Mouse (Mus musculus): Measurements from ENCODE around the gene Atxn2l. TPM values are rescaled to one million over a fixed set of nuclear protein-coding genes. Genes with fewer than 3 reads are reported as not detected.
"Not testable (repeated sequence)": the region's sequence is repeated elsewhere in the genome, so short reads cannot be mapped to it uniquely, and the experiment has no call there.

Gene Atxn2l
- polyA plus RNA-seq, 1 experiment from 2014 or later: 81.0 TPM

DNA sequence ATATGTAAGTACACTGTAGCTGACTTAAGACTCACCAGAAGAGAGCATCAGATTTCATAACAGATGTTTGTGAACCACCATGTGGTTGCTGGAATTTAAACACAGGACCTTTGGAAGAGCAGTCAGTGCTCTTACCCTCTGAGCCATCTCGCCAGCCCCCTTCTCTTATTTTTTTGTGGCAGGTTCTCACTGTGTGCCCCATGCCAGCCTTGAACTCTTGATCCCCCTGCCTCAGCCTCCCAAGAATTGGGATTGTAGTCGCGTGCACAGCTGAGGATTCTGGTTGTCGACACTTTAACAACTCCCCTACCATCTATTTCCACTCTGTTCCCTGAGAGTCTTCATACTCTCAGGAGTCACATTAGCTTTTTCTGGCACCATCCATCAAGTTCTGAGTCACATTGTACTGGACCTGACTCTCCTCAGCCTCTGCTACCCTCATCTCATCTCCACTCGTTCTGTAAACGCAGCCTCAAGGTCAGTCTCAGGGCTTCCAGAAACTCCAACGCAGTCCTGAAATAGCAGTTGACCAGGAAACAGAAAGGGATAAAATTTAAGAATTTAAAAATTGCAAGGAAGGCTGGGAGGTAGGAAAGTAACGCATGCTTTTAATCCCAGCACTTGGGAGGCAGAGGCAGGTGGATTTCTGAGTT is 4.0 kb upstream of the Atxn2l start:
- ATAC-seq (ENCODE audit: low FRiP score, low read depth): no peak
- no peaks in the 10 kb centered on the region for H3K27me3 ChIP-seq (replicated peaks)
- no peaks in the 10 kb centered on the region for H3K9me3 ChIP-seq
- no peaks in the 10 kb centered on the region for H3K36me3 ChIP-seq
- no peak overlapping the region for H3K4me3 ChIP-seq
- WGBS: 88% methylated on average over 8 of the region's 8 CpGs
- H3K4me1 ChIP-seq: no peaks in the 10 kb centered on the region
- no peak overlapping the region for H3K27ac ChIP-seq
- no peak overlapping the region for H3K9ac ChIP-seq
- H3K4me2 ChIP-seq (replicated peaks): no peak overlapping the region

DNA sequence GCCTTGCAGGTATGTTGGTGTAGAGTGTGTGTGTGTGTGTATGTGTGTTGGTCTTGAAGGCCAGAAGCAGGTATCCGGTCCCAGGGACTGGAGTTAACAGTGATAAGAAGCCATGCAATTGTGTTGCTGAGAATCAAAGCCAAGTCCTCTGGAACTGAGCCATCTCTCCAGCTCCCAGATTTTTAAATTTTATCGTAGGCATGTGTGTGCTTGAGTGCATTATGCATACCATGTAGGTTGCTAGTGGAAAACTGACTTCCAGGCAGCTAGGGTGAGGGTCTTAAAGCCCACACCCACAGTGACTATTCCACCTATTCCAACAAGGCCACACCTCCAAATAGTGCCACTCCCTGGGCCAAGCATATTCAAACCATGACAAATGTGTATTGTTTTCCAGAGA is 1.7 kb upstream of the Atxn2l start:
- 92% methylated on average over 2 of the region's 2 CpGs for WGBS

DNA sequence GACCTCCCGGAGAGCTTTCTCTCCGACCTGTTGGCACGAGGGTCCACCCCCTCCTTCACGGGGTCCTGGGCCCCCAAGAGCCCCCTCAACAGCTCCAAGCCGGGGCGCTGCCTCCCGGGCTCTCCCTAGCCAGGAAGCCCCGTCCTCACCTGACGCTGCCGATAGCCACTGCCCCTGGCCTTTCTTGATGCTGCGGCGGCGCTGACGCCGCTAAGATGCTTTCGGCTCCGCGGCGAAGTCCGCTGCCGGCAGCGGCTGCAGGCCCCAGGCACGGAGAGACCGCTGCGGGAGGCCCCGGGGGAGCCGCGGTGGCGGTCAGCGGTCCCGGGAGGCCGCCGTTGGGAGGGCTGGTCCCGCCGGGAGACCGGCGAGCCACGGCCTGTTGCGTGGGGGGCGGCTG is 486 bp downstream of the Atxn2l start:
- WGBS: under 1% methylated on average over 40 of the region's 40 CpGs

More for the DNA sequence above, 1.7 kb upstream of the Atxn2l start:
- no peak for ATAC-seq (ENCODE audit: low FRiP score, low read depth)
- H3K27me3 ChIP-seq (replicated peaks): no peaks in the 10 kb centered on the region
- no peak overlapping the region for H3K4me2 ChIP-seq (replicated peaks)
- peaks cover 13% of the 10 kb centered on the region for H3K36me3 ChIP-seq
- H3K9ac ChIP-seq: no peak overlapping the region
- H3K9me3 ChIP-seq: no peaks in the 10 kb centered on the region
- no peak overlapping the region for H3K4me3 ChIP-seq
- H3K27ac ChIP-seq: no peak overlapping the region
- H3K4me1 ChIP-seq: peaks cover 12% of the 10 kb centered on the region

DNA sequence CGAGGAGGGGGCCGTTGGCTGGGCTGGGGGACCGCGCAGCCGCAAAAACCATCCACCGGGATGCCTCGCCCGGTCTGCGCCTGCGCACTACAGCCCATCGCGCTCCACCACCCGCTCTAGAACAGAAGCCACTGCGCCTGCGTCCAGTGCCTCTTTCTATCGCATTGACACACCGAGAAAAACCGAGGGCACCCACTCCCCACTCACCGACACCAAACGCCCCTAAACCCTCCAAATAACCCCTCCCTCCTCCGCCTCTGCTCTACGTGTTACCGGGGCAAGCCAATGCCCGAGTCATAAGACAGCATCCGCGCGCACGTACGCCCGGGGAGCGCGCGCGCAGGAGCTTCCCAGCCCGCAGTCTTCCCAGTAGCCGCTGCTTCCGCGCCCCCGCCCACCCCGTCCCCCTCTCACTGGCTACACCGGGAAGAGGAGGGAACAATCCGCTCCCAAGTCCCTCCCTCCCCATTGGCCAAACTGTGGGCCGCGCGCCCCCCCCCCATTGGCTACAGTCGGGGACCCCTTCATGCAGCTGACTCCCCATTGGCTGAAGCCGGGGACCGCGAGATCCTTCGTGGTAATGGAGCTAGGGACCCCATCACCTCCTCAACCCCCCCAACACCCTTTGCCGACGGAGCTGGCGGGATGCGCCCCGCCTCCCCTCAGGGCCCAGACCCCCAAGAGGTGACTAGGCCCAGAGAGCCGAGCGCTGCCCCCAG is 1.1 kb downstream of the Atxn2l start:
- under 1% methylated on average over 56 of the region's 57 CpGs for WGBS
- peak overlapping the region; percentile 100 for H3K9ac ChIP-seq
- H3K27ac ChIP-seq: peak overlapping the region; percentile 99
- H3K4me1 ChIP-seq: peaks cover 12% of the 10 kb centered on the region
- no peaks in the 10 kb centered on the region for H3K27me3 ChIP-seq (replicated peaks)
- H3K9me3 ChIP-seq: no peaks in the 10 kb centered on the region
- peak overlapping the region; percentile 100 for H3K4me3 ChIP-seq
- H3K4me2 ChIP-seq (replicated peaks): peak overlapping the region; percentile 83
- peak; percentile 93 for ATAC-seq (ENCODE audit: low FRiP score, low read depth)
- peaks cover 41% of the 10 kb centered on the region for H3K36me3 ChIP-seq

More for the DNA sequence above, 486 bp downstream of the Atxn2l start:
- Histone ChIP-seq H3K9ac (peak overlapping the region; percentile 100), H3K4me3 (peak overlapping the region; percentile 100), H3K9me3 (no peaks in the 10 kb centered on the region), H3K27me3 (replicated peaks) (no peaks in the 10 kb centered on the region), H3K36me3 (peaks cover 35% of the 10 kb centered on the region), H3K4me2 (replicated peaks) (peak overlapping the region; percentile 83), H3K27ac (peak overlapping the region; percentile 99), H3K4me1 (peaks cover 12% of the 10 kb centered on the region)
- ATAC-seq (ENCODE audit: low FRiP score, low read depth): no peak

DNA sequence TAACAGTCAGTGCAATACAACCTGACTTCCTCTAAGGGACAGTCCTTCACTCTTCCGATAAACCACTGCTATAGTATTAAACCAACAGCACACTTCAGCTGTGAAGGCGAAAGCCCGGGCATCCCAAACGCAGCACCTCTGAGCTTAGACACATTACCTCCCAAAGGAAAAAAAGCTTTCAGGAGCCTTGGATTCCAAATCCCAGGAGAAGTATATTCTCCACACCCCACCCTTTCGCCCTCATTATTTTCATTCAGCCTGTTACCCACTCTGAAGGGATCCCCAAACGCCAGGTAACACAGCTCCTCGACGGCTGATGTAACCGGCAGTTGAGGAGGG is 1.6 kb downstream of the Atxn2l start:
- Histone ChIP-seq H3K4me2 (replicated peaks) (peak overlapping the region; percentile 83), H3K9ac (peak overlapping the region; percentile 100), H3K27ac (peak overlapping the region; percentile 91), H3K4me3 (peak overlapping the region; percentile 100), H3K4me1 (peaks cover 12% of the 10 kb centered on the region), H3K9me3 (no peaks in the 10 kb centered on the region), H3K27me3 (replicated peaks) (no peaks in the 10 kb centered on the region), H3K36me3 (peaks cover 46% of the 10 kb centered on the region)
- ATAC-seq (ENCODE audit: low FRiP score, low read depth): no peak
- WGBS: 4% methylated on average over 9 of the region's 9 CpGs

DNA sequence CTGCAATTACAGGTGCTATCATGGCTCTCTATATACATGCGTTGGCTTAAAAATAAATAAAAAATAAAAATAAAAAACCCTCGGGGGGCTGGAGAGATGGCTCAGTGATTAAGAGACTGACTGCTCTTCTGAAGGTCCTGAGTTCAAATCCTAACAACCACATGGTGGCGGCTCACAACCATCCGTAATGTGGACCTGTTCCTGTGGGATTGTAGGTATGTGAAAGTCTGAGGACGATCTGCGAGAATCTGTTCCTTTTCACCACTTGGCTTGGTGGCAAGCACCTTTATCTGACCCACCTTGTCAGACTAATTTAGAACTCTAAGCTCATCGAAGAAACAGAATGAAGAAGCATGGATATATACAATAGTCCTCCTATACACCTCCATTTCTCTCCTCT is 3.8 kb downstream of the Atxn2l start:
- H3K9me3 ChIP-seq: no peaks in the 10 kb centered on the region
- ATAC-seq (ENCODE audit: low FRiP score, low read depth): no peak
- H3K27me3 ChIP-seq (replicated peaks): no peaks in the 10 kb centered on the region
- WGBS: 93% methylated on average over 7 of the region's 7 CpGs
- H3K36me3 ChIP-seq: peaks cover 68% of the 10 kb centered on the region
- H3K4me3 ChIP-seq: no peak overlapping the region
- H3K27ac ChIP-seq: no peak overlapping the region
- no peak overlapping the region for H3K9ac ChIP-seq
- H3K4me2 ChIP-seq (replicated peaks): no peak overlapping the region
- H3K4me1 ChIP-seq: peaks cover 12% of the 10 kb centered on the region

DNA sequence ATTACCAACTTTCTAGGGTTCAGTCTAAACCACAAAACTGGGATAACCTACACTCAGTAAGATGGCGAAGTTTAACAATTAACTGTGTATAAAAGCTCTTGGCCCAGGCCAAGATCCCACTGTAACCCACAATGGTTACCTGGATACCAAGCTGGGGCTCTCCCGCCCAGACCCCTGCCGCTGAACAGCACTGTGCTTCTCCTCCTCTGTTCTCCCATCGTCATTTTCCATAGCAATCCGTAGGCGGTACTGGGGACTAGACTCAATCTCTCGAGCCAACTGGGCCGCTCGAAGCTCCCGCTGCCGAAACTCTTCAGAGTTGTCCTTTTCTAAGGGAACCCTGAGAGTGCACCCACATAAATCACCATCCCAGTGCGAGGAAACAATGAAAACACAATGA is 5.3 kb downstream of the Atxn2l start:
- H3K4me2 ChIP-seq (replicated peaks): no peak overlapping the region
- peaks cover 83% of the 10 kb centered on the region for H3K36me3 ChIP-seq
- H3K9ac ChIP-seq: no peak overlapping the region
- H3K27ac ChIP-seq: no peak overlapping the region
- no peak for ATAC-seq (ENCODE audit: low FRiP score, low read depth)
- H3K9me3 ChIP-seq: no peaks in the 10 kb centered on the region
- 88% methylated on average over 12 of the region's 12 CpGs for WGBS
- H3K4me3 ChIP-seq: no peak overlapping the region
- H3K27me3 ChIP-seq (replicated peaks): no peaks in the 10 kb centered on the region
- peaks cover 12% of the 10 kb centered on the region for H3K4me1 ChIP-seq

DNA sequence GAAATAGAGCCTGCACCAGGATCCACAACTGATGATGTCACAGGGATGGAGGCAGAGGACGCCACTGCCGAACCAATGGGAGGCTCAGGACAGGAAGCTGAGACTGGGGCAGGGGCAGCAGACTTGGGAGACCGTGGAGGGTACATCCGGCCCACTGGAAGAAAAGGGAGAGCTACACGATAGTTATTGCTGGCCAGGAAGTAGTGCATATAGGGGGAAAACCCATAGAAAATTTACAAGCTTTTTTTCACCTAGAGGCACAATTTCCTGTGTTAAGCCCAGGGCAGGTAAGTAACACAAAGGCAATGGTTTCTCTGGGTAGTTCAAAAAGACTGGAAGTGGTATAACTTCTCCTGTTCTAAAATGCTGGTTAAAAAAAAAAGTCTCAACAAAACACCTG is 6.8 kb downstream of the Atxn2l start:
- Histone ChIP-seq H3K4me1 (peaks cover 10% of the 10 kb centered on the region), H3K36me3 (peaks cover 97% of the 10 kb centered on the region), H3K9ac (no peak overlapping the region), H3K9me3 (no peaks in the 10 kb centered on the region), H3K27me3 (replicated peaks) (no peaks in the 10 kb centered on the region), H3K27ac (no peak overlapping the region), H3K4me2 (replicated peaks) (no peak overlapping the region), H3K4me3 (no peak overlapping the region)
- 94% methylated on average over 5 of the region's 5 CpGs for WGBS
- no peak for ATAC-seq (ENCODE audit: low FRiP score, low read depth)

DNA sequence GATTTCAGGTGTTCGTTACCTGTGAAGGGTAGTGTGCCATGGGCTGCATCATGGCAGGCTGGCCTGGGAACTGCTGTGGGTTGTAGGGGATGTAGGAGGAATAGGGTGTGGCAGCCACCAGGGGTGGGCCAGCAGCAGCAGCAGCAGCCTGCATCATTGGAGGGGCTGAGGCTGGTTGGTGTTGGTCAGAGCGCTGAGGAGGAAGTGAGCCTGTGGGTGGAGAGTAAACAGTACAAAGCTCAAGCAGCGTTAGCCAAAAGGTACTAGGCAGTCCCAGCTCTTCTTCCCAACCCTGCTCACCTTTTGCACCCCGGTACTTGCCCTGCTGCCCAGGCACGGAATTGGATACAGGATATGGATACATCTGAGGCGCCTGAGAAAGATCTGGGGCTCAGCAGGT is 9.1 kb downstream of the Atxn2l start:
- no peaks in the 10 kb centered on the region; the same call in 1 of the 2 replicates for H3K4me1 ChIP-seq
- peaks cover 96% of the 10 kb centered on the region for H3K36me3 ChIP-seq
- WGBS: 95% methylated on average over 6 of the region's 6 CpGs

DNA sequence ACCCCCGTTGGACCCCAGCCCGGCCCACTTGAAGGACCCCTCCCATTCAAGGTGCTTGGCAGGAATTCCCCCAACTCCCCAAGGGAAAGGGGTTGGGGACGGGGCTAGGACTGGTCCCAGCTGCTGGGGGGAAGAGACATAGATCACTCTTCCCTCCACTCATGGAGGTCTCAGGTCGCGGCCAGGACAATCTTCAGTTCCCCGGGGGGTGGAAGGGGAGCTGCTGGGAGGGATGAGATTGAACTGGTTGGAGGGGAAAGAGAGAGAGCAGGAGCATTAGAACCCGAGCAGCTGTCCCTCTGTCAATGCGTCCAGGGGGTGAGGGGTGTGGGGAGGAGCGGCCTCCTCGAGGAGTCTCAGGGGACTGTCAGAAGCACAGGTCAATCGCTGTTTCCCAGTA is 11.3 kb downstream of the Atxn2l start:
- Histone ChIP-seq H3K4me3 (0 out of 2 replicates have a peak overlapping the region, but pooled peaks have one; percentile 3), H3K9me3 (no peaks in the 10 kb centered on the region), H3K4me1 (peaks cover 7% of the 10 kb centered on the region), H3K27ac (0 out of 2 replicates have a peak overlapping the region, but pooled peaks have one; percentile 12), H3K27me3 (replicated peaks) (no peaks in the 10 kb centered on the region), H3K9ac (no peak overlapping the region), H3K36me3 (peaks cover 79% of the 10 kb centered on the region), H3K4me2 (replicated peaks) (no peak overlapping the region)
- 51% methylated on average over 11 of the region's 11 CpGs for WGBS
- no peak for ATAC-seq (ENCODE audit: low FRiP score, low read depth)

More for the DNA sequence above, 9.1 kb downstream of the Atxn2l start:
- Histone ChIP-seq H3K27me3 (replicated peaks) (no peaks in the 10 kb centered on the region), H3K27ac (no peak overlapping the region), H3K4me2 (replicated peaks) (no peak overlapping the region), H3K9me3 (no peaks in the 10 kb centered on the region), H3K4me3 (no peak overlapping the region), H3K9ac (no peak overlapping the region)
- ATAC-seq (ENCODE audit: low FRiP score, low read depth): no peak

DNA sequence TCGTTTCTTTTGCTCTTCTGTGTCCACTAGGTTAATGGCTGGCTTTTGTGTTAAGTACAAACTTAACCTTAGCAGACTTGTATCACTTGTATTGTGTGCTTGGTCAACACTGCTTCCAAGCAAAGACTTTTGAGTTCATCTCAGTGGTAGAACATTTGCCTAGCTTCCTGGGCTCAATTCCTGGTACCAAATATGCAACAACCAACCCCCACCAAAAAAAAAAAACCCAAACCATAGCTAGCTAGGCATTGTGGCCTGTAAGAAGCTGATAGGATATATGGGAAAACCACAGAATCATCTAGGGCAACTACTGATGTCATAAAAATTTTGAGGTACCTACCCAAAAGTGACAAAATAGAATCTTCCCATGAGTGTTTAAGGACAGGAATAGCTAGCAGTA is 12.2 kb downstream of the Atxn2l start:
- WGBS: 80% methylated on average over 1 of the region's 1 CpGs
- ATAC-seq (ENCODE audit: low FRiP score, low read depth): no peak
- H3K4me2 ChIP-seq (replicated peaks): no peak overlapping the region

DNA sequence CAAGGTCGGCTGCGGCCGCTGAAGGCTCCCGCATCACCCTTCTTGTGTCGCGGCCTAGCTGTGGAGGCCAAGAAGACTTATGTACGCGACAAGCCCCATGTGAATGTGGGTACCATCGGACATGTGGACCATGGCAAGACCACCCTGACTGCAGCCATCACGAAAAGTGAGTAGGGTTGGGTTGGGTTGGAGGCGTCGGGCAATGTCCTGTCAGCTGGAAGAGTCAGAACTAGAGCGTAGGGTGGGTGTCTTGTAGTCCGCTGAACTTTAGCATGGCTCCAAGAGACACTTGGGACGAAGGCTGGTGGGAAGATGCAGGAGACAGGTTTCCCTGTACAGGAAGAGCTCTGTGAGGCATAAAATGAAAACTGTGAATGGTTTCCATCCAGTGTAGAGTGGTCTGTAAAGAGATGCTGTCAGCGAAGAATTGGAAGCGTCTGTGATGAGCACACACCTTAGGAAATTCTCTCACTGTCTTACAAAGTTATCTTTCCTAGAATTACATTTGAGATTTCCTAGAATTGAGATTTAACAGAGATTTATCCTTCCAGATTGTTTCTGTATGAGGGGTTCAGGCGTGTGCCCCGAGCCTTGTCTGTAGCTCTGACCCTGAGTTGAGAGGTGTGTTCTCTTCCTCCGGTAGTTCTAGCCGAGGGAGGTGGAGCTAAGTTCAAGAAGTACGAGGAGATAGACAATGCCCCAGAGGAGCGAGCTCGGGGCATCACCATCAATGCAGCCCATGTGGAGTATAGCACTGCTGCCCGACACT is 15.4 kb downstream of the Atxn2l start:
- 20% methylated on average over 25 of the region's 25 CpGs for WGBS
- H3K27ac ChIP-seq; ATAC-seq (ENCODE audit: low FRiP score, low read depth); H3K4me1 ChIP-seq; H3K9me3 ChIP-seq; H3K27me3 ChIP-seq (replicated peaks): not testable (repeated sequence)
- Histone ChIP-seq H3K36me3 (peaks cover 37% of the 10 kb centered on the region), H3K9ac (peak overlapping the region; percentile 57), H3K4me2 (replicated peaks) (peak overlapping the region; percentile 85), H3K4me3 (peak overlapping the region; percentile 78)

More for the DNA sequence above, 12.2 kb downstream of the Atxn2l start:
- H3K27me3 ChIP-seq (replicated peaks): no peaks in the 10 kb centered on the region
- H3K9ac ChIP-seq: no peak overlapping the region
- H3K4me1 ChIP-seq: peaks cover 7% of the 10 kb centered on the region
- no peaks in the 10 kb centered on the region for H3K9me3 ChIP-seq
- no peak overlapping the region for H3K27ac ChIP-seq
- no peak overlapping the region for H3K4me3 ChIP-seq
- peaks cover 69% of the 10 kb centered on the region for H3K36me3 ChIP-seq

Data from neural tube, embryonic 12.5 days (tissue).